Mouse (Mus musculus): ENCODE results near the gene Prr12.

- TF ChIP-seq GATA1 (IDR thresholded peaks at IDR 0.05; ENCODE audit: borderline replicate concordance, low read length), result no peak
- no peak for TF ChIP-seq FLI1 (IDR thresholded peaks at IDR 0.05; ENCODE audit: low read length)
Observed at GRCm38 (mm10) chr7:45016761-45017160, 35.9 kb downstream of the Prr12 start.
